Mouse (Mus musculus): ENCODE data around the gene Naa10.
A peak's percentile ranks its signal among the peaks of the same experiment; 100 is the strongest.

DNA sequence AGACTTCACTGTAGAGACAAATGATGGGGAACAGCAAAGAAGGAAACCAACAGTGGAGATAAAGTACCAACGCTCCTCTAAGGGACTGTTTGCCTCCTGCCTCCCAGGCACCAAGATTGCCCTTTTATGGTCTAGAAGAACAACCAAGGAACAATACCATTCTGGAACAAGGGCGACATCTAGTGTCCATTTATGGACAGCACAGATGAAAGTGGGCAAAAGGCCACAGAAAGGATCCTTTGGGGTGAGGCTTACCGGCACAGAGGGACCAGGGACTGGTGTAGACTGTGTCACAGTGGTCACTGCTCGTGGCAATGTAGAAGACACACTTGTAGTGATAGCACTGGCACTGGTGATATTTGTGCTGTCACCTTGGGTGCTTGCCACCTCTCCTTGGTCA is 26.9 kb upstream of the Naa10 start:
- TF ChIP-seq POLR2A (IDR thresholded peaks at IDR 0.05; ENCODE audit: borderline replicate concordance, extremely low read depth, low read depth, low read length) (no peak), CTCF (IDR thresholded peaks at IDR 0.05; ENCODE audit: insufficient read depth, low read length) (peak; percentile 31; the same call in 1 of the 2 replicates)

All from lung, adult 2 months (tissue).